Mouse (Mus musculus): Measurements from ENCODE around the gene Gid4. TPM values are rescaled to one million over a fixed set of nuclear protein-coding genes. Genes with fewer than 3 reads are reported as not detected.
A peak's percentile ranks its signal among the peaks of the same experiment; 100 is the strongest.

The Gid4 gene
- total and polyA plus RNA-seq, 2 experiments from 2014 or later = 22.6 to 35.7 TPM

DNA sequence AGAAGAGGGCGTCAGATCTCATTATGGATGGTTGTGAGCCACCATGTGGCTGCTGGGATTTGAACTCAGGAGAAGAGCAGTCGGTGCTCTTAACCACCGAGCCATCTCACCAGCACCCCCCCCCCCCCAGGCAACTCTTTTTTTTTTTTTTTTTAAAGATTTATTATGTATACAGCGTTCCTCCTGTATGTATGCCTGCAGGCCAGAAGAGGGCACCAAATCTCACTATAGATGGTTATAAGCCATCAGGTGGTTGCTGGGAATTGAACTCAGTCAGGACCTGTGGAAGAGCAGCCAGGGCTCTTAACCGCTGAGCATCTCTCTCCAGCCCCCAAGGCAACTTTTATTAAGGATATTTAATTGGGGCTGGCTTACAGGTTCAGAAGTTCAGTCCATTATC lies 57.6 kb downstream of the Gid4 start:
- Histone ChIP-seq H3K4me3 (ENCODE audit: low read depth, low read length) (no peak overlapping the region), H3K27me3 (ENCODE audit: insufficient read depth, low read length) (no peaks in the 10 kb centered on the region), H3K9me3 (ENCODE audit: low read length) (no peaks in the 10 kb centered on the region), H3K4me2 (ENCODE audit: low read depth) (no peak overlapping the region), H3K36me3 (ENCODE audit: insufficient read depth) (peaks cover 10% of the 10 kb centered on the region; the same call in 1 of the 2 replicates), H3K4me1 (ENCODE audit: insufficient read depth) (no peaks in the 10 kb centered on the region), H3K9ac (no peak overlapping the region), H3K27ac (ENCODE audit: low read depth, low read length) (no peak overlapping the region)
- DNase-seq = no peak
- no peak; the same call in 1 of the 2 replicates for TF ChIP-seq CTCF (IDR thresholded peaks at IDR 0.05; ENCODE audit: low read depth)
- 88% methylated on average over 5 of the region's 5 CpGs for WGBS
- no peak for ATAC-seq

DNA sequence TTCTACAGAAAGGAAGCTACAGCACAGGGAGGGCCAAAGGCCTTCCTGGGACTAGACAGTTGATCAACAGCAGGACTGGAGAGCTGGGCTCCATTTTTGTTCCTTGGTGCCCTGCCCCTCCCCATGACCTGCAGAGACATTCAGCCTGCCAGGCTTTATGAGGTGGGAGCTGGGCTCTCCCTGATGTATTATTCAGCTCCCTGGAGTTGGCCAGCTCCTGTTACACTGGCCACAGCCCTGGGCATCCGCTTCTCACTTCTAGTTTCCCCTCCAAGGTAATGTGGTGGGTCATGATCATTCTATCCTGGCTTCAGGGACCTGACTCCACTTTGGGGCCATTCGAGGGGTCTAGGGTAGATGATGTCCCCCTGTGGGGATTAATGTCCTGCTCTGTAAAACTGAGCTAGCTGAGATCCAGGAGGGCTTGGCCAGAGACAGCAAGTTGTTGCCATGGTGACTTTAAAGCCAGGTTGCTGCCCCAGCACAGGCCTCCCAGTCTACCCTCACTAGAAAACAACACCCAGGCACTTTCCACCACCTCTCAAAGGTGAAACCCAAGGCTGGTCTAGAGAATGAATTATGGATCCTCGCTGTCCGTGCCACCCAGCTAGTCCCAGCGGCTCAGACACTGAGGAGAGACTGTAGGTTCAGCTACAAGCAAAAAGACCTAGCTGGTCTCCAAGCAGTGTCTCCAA lies 58.9 kb downstream of the Gid4 start:
- Histone ChIP-seq H3K4me3 (ENCODE audit: low read depth, low read length) (no peak overlapping the region), H3K4me1 (ENCODE audit: insufficient read depth) (no peaks in the 10 kb centered on the region), H3K9ac (no peak overlapping the region), H3K36me3 (ENCODE audit: insufficient read depth) (peaks cover 3% of the 10 kb centered on the region; the same call in 1 of the 2 replicates), H3K9me3 (ENCODE audit: low read length) (no peaks in the 10 kb centered on the region), H3K4me2 (ENCODE audit: low read depth) (no peak overlapping the region), H3K27ac (ENCODE audit: low read depth, low read length) (no peak overlapping the region), H3K27me3 (ENCODE audit: insufficient read depth, low read length) (no peaks in the 10 kb centered on the region)
- 93% methylated on average over 5 of the region's 5 CpGs for WGBS
- ATAC-seq = no peak
- no peak for DNase-seq
- no peak for TF ChIP-seq CTCF (IDR thresholded peaks at IDR 0.05; ENCODE audit: low read depth)

DNA sequence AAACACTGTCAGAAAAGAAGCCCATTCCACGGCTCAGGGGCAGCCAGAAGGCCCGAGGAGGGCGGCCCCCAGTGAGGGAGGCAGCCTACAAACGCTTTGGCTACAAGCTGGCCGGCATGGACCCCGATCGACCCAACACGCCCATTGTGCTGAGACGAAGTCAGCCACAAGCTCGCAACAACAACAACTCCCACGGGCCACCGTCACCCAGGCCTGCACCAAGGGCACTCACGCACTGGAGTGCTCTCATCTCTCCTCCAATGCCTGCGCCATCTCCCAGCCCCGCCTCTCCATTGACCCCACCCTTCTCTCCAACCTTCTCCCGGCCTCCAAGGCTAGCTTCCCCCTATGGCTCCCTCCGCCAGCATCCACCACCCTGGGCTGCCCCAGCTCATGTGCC lies 61.2 kb downstream of the Gid4 start:
- Histone ChIP-seq H3K27me3 (ENCODE audit: insufficient read depth, low read length) (no peaks in the 10 kb centered on the region), H3K9me3 (ENCODE audit: low read length) (no peaks in the 10 kb centered on the region), H3K4me3 (ENCODE audit: low read depth, low read length) (no peak overlapping the region), H3K9ac (no peak overlapping the region), H3K36me3 (ENCODE audit: insufficient read depth) (no peaks in the 10 kb centered on the region), H3K4me2 (ENCODE audit: low read depth) (no peak overlapping the region), H3K27ac (ENCODE audit: low read depth, low read length) (no peak overlapping the region), H3K4me1 (ENCODE audit: insufficient read depth) (no peaks in the 10 kb centered on the region)
- ATAC-seq (no peak), DNase-seq (no peak)
- WGBS = 40% methylated on average over 17 of the region's 17 CpGs
- TF ChIP-seq CTCF (IDR thresholded peaks at IDR 0.05; ENCODE audit: low read depth) = no peak

DNA sequence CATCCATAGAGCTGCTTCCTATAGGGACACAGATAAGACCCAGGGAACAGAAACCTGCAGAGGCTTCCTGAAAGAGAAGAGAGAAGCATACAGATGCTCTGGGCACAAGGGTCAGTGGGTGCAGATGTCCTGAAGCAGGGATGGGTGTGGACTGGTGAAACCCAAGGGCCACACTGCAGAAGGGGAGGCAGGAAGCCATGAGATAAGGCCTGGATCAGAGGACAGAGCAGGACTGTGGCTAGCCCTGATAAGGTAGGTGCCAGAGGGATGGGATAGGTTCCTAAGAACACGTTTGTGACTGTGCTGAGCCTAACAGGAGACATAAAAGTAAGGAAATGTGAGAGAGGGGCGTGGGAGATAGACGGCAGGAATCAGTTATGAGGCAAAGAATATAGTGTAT lies 69.3 kb downstream of the Gid4 start:
- no peak overlapping the region for H3K4me3 ChIP-seq (ENCODE audit: low read depth, low read length)
- no peaks in the 10 kb centered on the region for H3K27me3 ChIP-seq (ENCODE audit: insufficient read depth, low read length)
- WGBS = 75% methylated on average over 3 of the region's 3 CpGs
- DNase-seq (no peak), ATAC-seq (no peak)
- no peak overlapping the region for H3K4me2 ChIP-seq (ENCODE audit: low read depth)
- no peak overlapping the region for H3K9ac ChIP-seq
- H3K4me1 ChIP-seq (ENCODE audit: insufficient read depth) = no peaks in the 10 kb centered on the region
- H3K9me3 ChIP-seq (ENCODE audit: low read length) = no peaks in the 10 kb centered on the region
- no peak for TF ChIP-seq CTCF (IDR thresholded peaks at IDR 0.05; ENCODE audit: low read depth)
- H3K36me3 ChIP-seq (ENCODE audit: insufficient read depth) = no peaks in the 10 kb centered on the region
- H3K27ac ChIP-seq (ENCODE audit: low read depth, low read length) = no peak overlapping the region

DNA sequence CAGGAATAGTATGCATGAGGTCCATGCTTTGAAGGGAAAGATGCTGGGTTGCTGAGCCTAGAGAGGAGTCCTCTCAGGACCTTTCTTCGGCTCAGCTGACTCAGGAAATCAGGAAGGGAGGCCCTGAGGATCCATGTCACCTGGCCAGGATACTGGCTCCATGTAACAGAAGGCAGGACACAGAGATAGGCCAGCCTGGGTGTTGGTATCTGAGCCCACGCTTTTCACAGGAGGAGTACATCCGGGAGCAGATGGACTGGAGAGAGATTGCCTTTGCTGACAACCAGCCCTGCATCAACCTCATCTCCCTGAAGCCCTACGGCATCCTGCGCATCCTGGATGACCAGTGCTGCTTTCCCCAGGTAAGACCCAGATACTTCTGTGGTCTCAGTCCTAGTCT lies 75.8 kb downstream of the Gid4 start:
- H3K27ac ChIP-seq (ENCODE audit: low read depth, low read length) = no peak overlapping the region
- no peak for DNase-seq

DNA sequence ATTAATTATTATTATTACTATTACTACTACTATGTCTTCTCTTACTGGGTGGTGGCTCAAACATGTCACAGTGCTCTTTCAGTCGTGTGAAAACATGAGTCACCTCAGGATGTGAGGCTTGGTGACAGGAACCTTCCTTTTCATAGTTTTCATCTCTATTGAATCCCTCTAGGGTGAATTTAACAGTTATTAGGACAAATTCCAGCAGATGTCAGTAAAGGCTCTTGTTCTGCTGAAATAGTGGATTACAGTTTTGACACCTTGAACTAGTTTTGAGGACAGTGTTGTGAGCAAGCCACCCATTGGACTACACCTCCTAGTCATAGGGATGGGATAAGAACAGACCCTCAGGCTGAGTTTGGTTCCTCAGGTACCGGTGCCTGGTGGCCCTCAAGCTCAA lies 78.7 kb downstream of the Gid4 start:
- TF ChIP-seq CTCF (IDR thresholded peaks at IDR 0.05; ENCODE audit: low read depth) = 0 out of 2 replicates have a peak, but pooled peaks have one; percentile 26
- Histone ChIP-seq H3K4me2 (ENCODE audit: low read depth) (no peak overlapping the region), H3K27me3 (ENCODE audit: insufficient read depth, low read length) (no peaks in the 10 kb centered on the region), H3K4me3 (ENCODE audit: low read depth, low read length) (no peak overlapping the region), H3K9ac (no peak overlapping the region), H3K4me1 (ENCODE audit: insufficient read depth) (no peaks in the 10 kb centered on the region), H3K27ac (ENCODE audit: low read depth, low read length) (no peak overlapping the region), H3K9me3 (ENCODE audit: low read length) (no peaks in the 10 kb centered on the region), H3K36me3 (ENCODE audit: insufficient read depth) (no peaks in the 10 kb centered on the region)
- ATAC-seq (no peak), DNase-seq (no peak)
- 65% methylated on average over 2 of the region's 2 CpGs for WGBS

More for the DNA sequence above, 75.8 kb downstream of the Gid4 start:
- no peak for ATAC-seq
- Histone ChIP-seq H3K36me3 (ENCODE audit: insufficient read depth) (no peaks in the 10 kb centered on the region), H3K9me3 (ENCODE audit: low read length) (no peaks in the 10 kb centered on the region), H3K4me3 (ENCODE audit: low read depth, low read length) (no peak overlapping the region), H3K27me3 (ENCODE audit: insufficient read depth, low read length) (no peaks in the 10 kb centered on the region), H3K9ac (no peak overlapping the region), H3K4me2 (ENCODE audit: low read depth) (no peak overlapping the region), H3K4me1 (ENCODE audit: insufficient read depth) (no peaks in the 10 kb centered on the region)
- WGBS = 90% methylated on average over 5 of the region's 5 CpGs
- TF ChIP-seq CTCF (IDR thresholded peaks at IDR 0.05; ENCODE audit: low read depth) = no peak

Other genes with a start within 250 kb of the Gid4 start
- 56.2 and 70.7 TPM in 2 replicates for gene Srebf1, start 194.6 kb upstream of the Gid4 start, total RNA-seq (2014; rRNA removed)
- 28.9 and 32.8 TPM in 2 replicates for gene Srebf1, start 194.6 kb upstream of the Gid4 start, polyA plus RNA-seq (2015; fragmentation: Nextera tagmentation; extraction: Ambion mirVana)
- 72.0 and 80.8 TPM in 2 replicates for gene Tom1l2, start 64.2 kb upstream of the Gid4 start, total RNA-seq (2014; rRNA removed)
- 37.2 and 44.3 TPM in 2 replicates for gene Tom1l2, start 64.2 kb upstream of the Gid4 start, polyA plus RNA-seq (2015; fragmentation: Nextera tagmentation; extraction: Ambion mirVana)
- gene Drc3, start 63.8 kb upstream of the Gid4 start, total RNA-seq (2014; rRNA removed) = 13.0 and 15.5 TPM in 2 replicates
- gene Drc3, start 63.8 kb upstream of the Gid4 start, polyA plus RNA-seq (2015; fragmentation: Nextera tagmentation; extraction: Ambion mirVana) = 6.9 and 10.0 TPM in 2 replicates
- 32.5 and 34.5 TPM in 2 replicates for gene Atpaf2, start 1.3 kb downstream of the Gid4 start, total RNA-seq (2014; rRNA removed)
- gene Atpaf2, start 1.3 kb downstream of the Gid4 start, polyA plus RNA-seq (2015; fragmentation: Nextera tagmentation; extraction: Ambion mirVana) = 38.2 and 50.8 TPM in 2 replicates
- gene Drg2, start 37.4 kb downstream of the Gid4 start, total RNA-seq (2014; rRNA removed) = 78.1 and 82.6 TPM in 2 replicates
- 79.3 and 83.8 TPM in 2 replicates for gene Drg2, start 37.4 kb downstream of the Gid4 start, polyA plus RNA-seq (2015; fragmentation: Nextera tagmentation; extraction: Ambion mirVana)
- gene Myo15, start 52.2 kb downstream of the Gid4 start, total RNA-seq (2014; rRNA removed) = 0.24 and 0.54 TPM in 2 replicates
- 0.10 and 0.13 TPM in 2 replicates for gene Myo15, start 52.2 kb downstream of the Gid4 start, polyA plus RNA-seq (2015; fragmentation: Nextera tagmentation; extraction: Ambion mirVana)
- gene Alkbh5, start 119.2 kb downstream of the Gid4 start, total RNA-seq (2014; rRNA removed) = 28.3 and 32.8 TPM in 2 replicates
- 14.2 and 21.8 TPM in 2 replicates for gene Alkbh5, start 119.2 kb downstream of the Gid4 start, polyA plus RNA-seq (2015; fragmentation: Nextera tagmentation; extraction: Ambion mirVana)